Mouse (Mus musculus): ENCODE measurements around the gene Iars2. TPM values are rescaled to one million over a fixed set of nuclear protein-coding genes. Genes with fewer than 3 reads are reported as not detected.

Iars2 gene
- polyA plus RNA-seq, 1 experiment from 2014 or later: 19.9 TPM

DNA sequence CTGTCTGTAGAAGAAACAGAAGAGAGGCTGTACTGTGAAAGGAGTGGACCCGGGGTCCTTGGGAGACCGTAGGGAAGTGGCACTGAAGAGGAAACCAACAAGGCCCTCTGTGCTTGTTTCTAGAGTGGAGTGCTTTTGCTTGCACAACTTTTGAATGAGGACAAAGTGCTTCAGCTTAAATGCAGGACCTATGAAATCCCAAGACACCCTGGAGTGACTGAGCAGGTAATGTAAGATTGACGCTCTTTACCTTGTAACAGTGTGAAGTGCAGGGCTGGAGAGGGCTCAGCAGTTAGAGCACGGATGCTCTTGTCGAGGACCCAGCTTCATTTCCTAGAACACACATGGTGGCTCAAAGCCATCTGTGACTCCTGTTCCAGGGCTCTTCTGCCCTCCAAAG, 93.4 kb downstream of the Iars2 start:
- no peak overlapping the region for H3K4me2 ChIP-seq (replicated peaks)
- no peaks in the 10 kb centered on the region for H3K27me3 ChIP-seq
- H3K4me1 ChIP-seq (replicated peaks): no peaks in the 10 kb centered on the region
- no peak overlapping the region for H3K9ac ChIP-seq (replicated peaks)
- H3K9me3 ChIP-seq: no peaks in the 10 kb centered on the region
- H3K36me3 ChIP-seq: peaks cover 53% of the 10 kb centered on the region
- H3K27ac ChIP-seq: no peak overlapping the region
- ATAC-seq: no peak
- 92% methylated on average over 5 of the region's 5 CpGs for WGBS
- no peak overlapping the region for H3K4me3 ChIP-seq (replicated peaks)

MicroRNAs encoded within 50 kb of the gene (microRNA counts, 519-probe panel; counts per million panel counts)
- microRNA mmu-miR-194 (2,530 counts per million, percentile 62 among the panel's probes with 10 or more counts), microRNA mmu-miR-664 (110 counts per million, percentile 56 among the panel's probes with 10 or more counts)

Small RNA genes within 50 kb of the gene (microRNA-seq; reads per million reads assigned to microRNA genes)
- gene Mir194-1 (0.82 reads per million), gene Mir215 (2.1 reads per million, percentile 2 among the genes with 10 or more reads in this experiment), gene Mir664 (11.5 reads per million, percentile 29 among the genes with 10 or more reads in this experiment)

Other genes starting within 250 kb of the Iars2 start
- gene Rab3gap2, start 125.3 kb downstream of the Iars2 start, polyA plus RNA-seq (2015; fragmentation: Nextera tagmentation; extraction: Ambion mirVana): 23.6 and 24.6 TPM in 2 replicates
- gene Bpnt1, start 2.8 kb upstream of the Iars2 start, polyA plus RNA-seq (2015; fragmentation: Nextera tagmentation; extraction: Ambion mirVana): 37.4 and 37.6 TPM in 2 replicates
- gene Eprs, start 33.6 kb upstream of the Iars2 start, polyA plus RNA-seq (2015; fragmentation: Nextera tagmentation; extraction: Ambion mirVana): 142 and 144 TPM in 2 replicates
- gene Slc30a10, start 125.5 kb upstream of the Iars2 start, polyA plus RNA-seq (2015; fragmentation: Nextera tagmentation; extraction: Ambion mirVana): 2.3 and 3.1 TPM in 2 replicates

Measured in midbrain, embryonic 13.5 days (tissue).